Mouse (Mus musculus) stomach, postnatal 0 days (tissue): ENCODE data around the gene Lrguk.

Experiments used
- CTCF ChIP-seq: IDR thresholded peaks from 2 replicates; pipeline ENCODE4 v1.5.1; 2016; ENCODE audit warnings: antibody characterized with exemption, low read depth, mild to moderate bottlenecking, moderate library complexity
- EP300 ChIP-seq: optimal IDR thresholded peaks from 2 replicates; pipeline ENCODE3; 2016; ENCODE audit warnings: antibody characterized with exemption

DNA sequence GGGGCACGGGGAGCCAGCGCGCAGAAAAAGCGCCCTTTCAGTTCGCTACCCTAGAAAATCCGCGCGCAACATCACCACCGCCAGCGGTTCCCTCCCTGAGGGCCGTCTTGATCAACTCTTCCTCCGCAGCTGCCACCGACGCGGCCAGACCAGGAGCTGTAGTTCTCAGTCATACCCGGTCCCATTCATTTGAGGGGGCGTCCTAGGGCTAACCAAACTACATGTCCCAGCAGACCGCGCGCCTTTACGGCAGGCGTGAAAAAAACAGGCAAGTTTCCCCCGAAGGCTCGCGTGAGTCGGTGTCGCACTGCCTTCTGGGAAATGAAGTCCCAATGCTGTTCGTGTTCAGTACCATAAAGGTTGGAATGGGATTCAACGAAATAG, 147.6 kb downstream of the Lrguk start, which contains the start of gene Slc35b4:
- TF ChIP-seq EP300 (no peak), CTCF (peak; percentile 28)
